ENCODE assay signal across 8 mouse cellular contexts in genomic region chr11:69767625-69767909, GRCm38 (mm10). TPM values are rescaled to one million over a fixed set of nuclear protein-coding genes. Genes with fewer than 3 reads are reported as not detected.
DNase-seq lines count a peak whose midpoint lies in the region; ATAC-seq lines count a peak whose summit lies in the region.

No protein-coding gene starts in this region.

- H3K27me3 ChIP-seq in forebrain, embryonic 12.5 days: 0 out of 2 replicates have a peak, but pooled peaks cover 4% of the 10 kb centered on the region
- H3K27me3 ChIP-seq in forebrain, embryonic 11.5 days (ENCODE audit: control insufficient read depth, insufficient read depth, low read length): no peaks in the 10 kb centered on the region
- no peaks in the 10 kb centered on the region for H3K27me3 ChIP-seq in embryonic facial prominence, embryonic 12.5 days
- H3K27me3 ChIP-seq in kidney, embryonic 15.5 days: no peaks in the 10 kb centered on the region

- 0 out of 2 replicates have a peak overlapping the region, but pooled peaks have one; percentile 78 for H3K4me2 ChIP-seq in forebrain, embryonic 12.5 days
- H3K4me2 ChIP-seq in forebrain, embryonic 11.5 days (ENCODE audit: low read depth, low read length, severe bottlenecking): no peak overlapping the region
- peak overlapping the region; percentile 72 for H3K4me2 ChIP-seq in embryonic facial prominence, embryonic 12.5 days (replicated peaks)
- peak overlapping the region; percentile 75 for H3K4me2 ChIP-seq in kidney, embryonic 15.5 days

- 78% methylated on average over 4 of the region's 4 CpGs for WGBS in forebrain, embryonic 12.5 days
- 77% methylated on average over 4 of the region's 4 CpGs for WGBS in forebrain, embryonic 11.5 days
- 64% methylated on average over 4 of the region's 4 CpGs for WGBS in embryonic facial prominence, embryonic 12.5 days
- WGBS in kidney, embryonic 15.5 days: 50% methylated on average over 4 of the region's 4 CpGs

- H3K4me3 ChIP-seq in forebrain, embryonic 12.5 days (replicated peaks): no peak overlapping the region
- no peak overlapping the region for H3K4me3 ChIP-seq in forebrain, embryonic 11.5 days (ENCODE audit: low read depth, low read length)
- H3K4me3 ChIP-seq in embryonic facial prominence, embryonic 12.5 days: peak overlapping the region; percentile 93; the same call in 1 of the 2 replicates
- H3K4me3 ChIP-seq in kidney, embryonic 15.5 days (replicated peaks): peak overlapping the region; percentile 86; the same call in 1 of the 2 replicates

- no peak for DNase-seq in forebrain, embryonic 11.5 days (ENCODE audit: low spot score)
- peak; percentile 46 for DNase-seq in lung, postnatal 14 days
- no peak for DNase-seq in testis, postnatal 14 days (ENCODE audit: low spot score)
- DNase-seq in right cerebral cortex, adult 2 months (ENCODE audit: low spot score in 2 of 2): no peak
- no peak for DNase-seq in cerebellum, adult 9-11 months

- no peak overlapping the region for H3K9ac ChIP-seq in forebrain, embryonic 12.5 days
- H3K9ac ChIP-seq in forebrain, embryonic 11.5 days (ENCODE audit: low read length): no peak overlapping the region
- peak overlapping the region; percentile 95; the same call in 1 of the 2 replicates for H3K9ac ChIP-seq in embryonic facial prominence, embryonic 12.5 days
- H3K9ac ChIP-seq in kidney, embryonic 15.5 days: no peak overlapping the region

- no peak overlapping the region for H3K27ac ChIP-seq in forebrain, embryonic 12.5 days
- no peak overlapping the region for H3K27ac ChIP-seq in forebrain, embryonic 11.5 days (ENCODE audit: low read depth, low read length)
- no peak overlapping the region for H3K27ac ChIP-seq in embryonic facial prominence, embryonic 12.5 days
- peak overlapping the region; percentile 68 for H3K27ac ChIP-seq in kidney, embryonic 15.5 days

- no peaks in the 10 kb centered on the region for H3K36me3 ChIP-seq in forebrain, embryonic 12.5 days (replicated peaks)
- no peaks in the 10 kb centered on the region for H3K36me3 ChIP-seq in forebrain, embryonic 11.5 days (ENCODE audit: control insufficient read depth, insufficient read depth, low read length)
- H3K36me3 ChIP-seq in embryonic facial prominence, embryonic 12.5 days: no peaks in the 10 kb centered on the region
- H3K36me3 ChIP-seq in kidney, embryonic 15.5 days: no peaks in the 10 kb centered on the region

- H3K9me3 ChIP-seq in forebrain, embryonic 12.5 days: no peaks in the 10 kb centered on the region
- no peaks in the 10 kb centered on the region for H3K9me3 ChIP-seq in forebrain, embryonic 11.5 days (ENCODE audit: control insufficient read depth, low read length)
- no peaks in the 10 kb centered on the region for H3K9me3 ChIP-seq in embryonic facial prominence, embryonic 12.5 days
- no peaks in the 10 kb centered on the region for H3K9me3 ChIP-seq in kidney, embryonic 15.5 days (replicated peaks)

- no peak for ATAC-seq in forebrain, embryonic 12.5 days (ENCODE audit: low FRiP score)
- ATAC-seq in forebrain, embryonic 11.5 days (replicated peaks; ENCODE audit: low FRiP score): no peak
- no peak for ATAC-seq in embryonic facial prominence, embryonic 12.5 days (ENCODE audit: insufficient number of reproducible peaks, insufficient read depth, low FRiP score, low TSS enrichment)
- ATAC-seq in kidney, embryonic 15.5 days (replicated peaks; ENCODE audit: low FRiP score): no peak

- peaks cover 23% of the 10 kb centered on the region for H3K4me1 ChIP-seq in forebrain, embryonic 12.5 days
- H3K4me1 ChIP-seq in forebrain, embryonic 11.5 days (replicated peaks; ENCODE audit: control insufficient read depth, insufficient read depth, low read length): no peaks in the 10 kb centered on the region; the same call in 1 of the 2 replicates
- peaks cover 14% of the 10 kb centered on the region for H3K4me1 ChIP-seq in embryonic facial prominence, embryonic 12.5 days
- peaks cover 31% of the 10 kb centered on the region for H3K4me1 ChIP-seq in kidney, embryonic 15.5 days

RNA-seq across cellular contexts. Expression of gene Zbtb4, which starts 1.9 kb away (rescaled TPM):
- polyA plus RNA-seq in forebrain, embryonic 12.5 days (2016; fragmentation: Nextera tagmentation; extraction: Ambion mirVana): 1.3 and 1.5 TPM in 2 replicates
- 1.1 and 1.4 TPM in 2 replicates for polyA plus RNA-seq in forebrain, embryonic 11.5 days (2014; fragmentation: Nextera tagmentation; extraction: Ambion mirVana)
- 2.1 and 2.4 TPM in 2 replicates for polyA plus RNA-seq in embryonic facial prominence, embryonic 12.5 days (2016; fragmentation: Nextera tagmentation; extraction: Ambion mirVana)
- 1.9 and 2.8 TPM in 2 replicates for polyA plus RNA-seq in kidney, embryonic 15.5 days (2015; fragmentation: Nextera tagmentation; extraction: Ambion mirVana)

RNA-seq across cellular contexts. Expression of gene Slc35g3, which starts 5.8 kb away (rescaled TPM):
- polyA plus RNA-seq in forebrain, embryonic 12.5 days (2016; fragmentation: Nextera tagmentation; extraction: Ambion mirVana): 0.13 and 0.33 TPM in 2 replicates
- polyA plus RNA-seq in forebrain, embryonic 11.5 days (2014; fragmentation: Nextera tagmentation; extraction: Ambion mirVana): not detected in 2 replicates
- not detected in 2 replicates for polyA plus RNA-seq in embryonic facial prominence, embryonic 12.5 days (2016; fragmentation: Nextera tagmentation; extraction: Ambion mirVana)
- 0.27 and 0.36 TPM in 2 replicates for polyA plus RNA-seq in kidney, embryonic 15.5 days (2015; fragmentation: Nextera tagmentation; extraction: Ambion mirVana)

RNA-seq across cellular contexts. Expression of gene Polr2a, which starts 9.1 kb away (rescaled TPM):
- 31.3 and 35.4 TPM in 2 replicates for polyA plus RNA-seq in forebrain, embryonic 12.5 days (2016; fragmentation: Nextera tagmentation; extraction: Ambion mirVana)
- polyA plus RNA-seq in forebrain, embryonic 11.5 days (2014; fragmentation: Nextera tagmentation; extraction: Ambion mirVana): 61.2 and 65.7 TPM in 2 replicates
- polyA plus RNA-seq in embryonic facial prominence, embryonic 12.5 days (2016; fragmentation: Nextera tagmentation; extraction: Ambion mirVana): 27.9 and 32.7 TPM in 2 replicates
- 29.9 and 31.1 TPM in 2 replicates for polyA plus RNA-seq in kidney, embryonic 15.5 days (2015; fragmentation: Nextera tagmentation; extraction: Ambion mirVana)

RNA-seq across cellular contexts. Expression of gene Chrnb1, which starts 28.2 kb away (rescaled TPM):
- polyA plus RNA-seq in forebrain, embryonic 12.5 days (2016; fragmentation: Nextera tagmentation; extraction: Ambion mirVana): 1.2 and 1.8 TPM in 2 replicates
- polyA plus RNA-seq in forebrain, embryonic 11.5 days (2014; fragmentation: Nextera tagmentation; extraction: Ambion mirVana): 0.73 and 1.1 TPM in 2 replicates
- 11.1 and 11.9 TPM in 2 replicates for polyA plus RNA-seq in embryonic facial prominence, embryonic 12.5 days (2016; fragmentation: Nextera tagmentation; extraction: Ambion mirVana)
- polyA plus RNA-seq in kidney, embryonic 15.5 days (2015; fragmentation: Nextera tagmentation; extraction: Ambion mirVana): 11.4 and 12.3 TPM in 2 replicates

RNA-seq across cellular contexts. Expression of gene Fgf11, which starts 34.1 kb away (rescaled TPM):
- 2.6 and 3.2 TPM in 2 replicates for polyA plus RNA-seq in forebrain, embryonic 12.5 days (2016; fragmentation: Nextera tagmentation; extraction: Ambion mirVana)
- polyA plus RNA-seq in forebrain, embryonic 11.5 days (2014; fragmentation: Nextera tagmentation; extraction: Ambion mirVana): 1.3 and 1.7 TPM in 2 replicates
- 1.7 and 2.2 TPM in 2 replicates for polyA plus RNA-seq in embryonic facial prominence, embryonic 12.5 days (2016; fragmentation: Nextera tagmentation; extraction: Ambion mirVana)
- polyA plus RNA-seq in kidney, embryonic 15.5 days (2015; fragmentation: Nextera tagmentation; extraction: Ambion mirVana): 2.0 and 2.5 TPM in 2 replicates

Comparison
In these comparisons a context has a peak if more than half of its experiments do, and no peak if none do; other contexts are left out.
1. H3K4me3 ChIP-seq: peak in embryonic facial prominence, embryonic 12.5 days (single experiment) and kidney, embryonic 15.5 days (single experiment); none in forebrain, embryonic 12.5 days (single experiment) and forebrain, embryonic 11.5 days (single experiment).